Mouse (Mus musculus): ENCODE data around the gene Cdc73. TPM values are rescaled to one million over a fixed set of nuclear protein-coding genes. Genes with fewer than 3 reads are reported as not detected.

Gene Cdc73
- 28.0 and 29.0 TPM in 2 replicates for polyA plus RNA-seq (2015; fragmentation: Nextera tagmentation; extraction: Ambion mirVana)

DNA sequence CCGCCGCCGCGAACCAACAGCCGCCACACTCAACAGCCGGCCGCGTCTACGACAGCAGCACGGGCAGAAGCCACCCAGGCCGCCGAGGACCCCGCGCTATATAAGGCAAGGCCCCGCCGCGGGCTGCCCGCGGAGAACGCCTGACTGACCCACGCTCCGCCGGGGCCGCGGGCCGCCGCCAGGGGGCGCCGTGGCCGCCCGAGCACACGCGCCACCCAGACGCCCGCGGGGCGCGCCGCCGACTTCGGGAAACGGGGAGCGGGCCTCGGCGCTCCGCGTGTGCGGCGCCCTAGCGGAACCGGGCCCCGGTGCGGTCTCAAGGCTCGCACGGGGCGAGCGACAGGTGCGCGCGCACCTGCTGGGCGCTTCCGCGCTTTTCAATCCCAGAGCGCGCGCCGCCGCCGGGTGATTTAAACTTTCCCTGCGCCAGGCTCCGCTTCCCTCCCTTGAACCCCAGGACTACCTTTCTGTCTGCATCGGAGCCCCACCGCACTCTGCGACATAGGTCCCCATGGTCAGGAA, at the start of gene Cdc73:
Cdc73 (minus strand) TSS at position 153 of the 522 bp plus-strand sequence.
- Histone ChIP-seq H3K9me3 (no peaks in the 10 kb centered on the region), H3K4me3 (peak within 1 kb of the TSS; percentile 86), H3K27ac (peak within 1 kb of the TSS; percentile 92), H3K36me3 (peaks cover 8% of the 10 kb centered on the region), H3K9ac (peak within 1 kb of the TSS; percentile 92), H3K4me2 (peak within 1 kb of the TSS; percentile 63), H3K4me1 (peaks cover 6% of the 10 kb centered on the region), H3K27me3 (no peaks in the 10 kb centered on the region)
- under 1% methylated on average over 46 of the region's 74 CpGs for WGBS
- ATAC-seq (ENCODE audit: insufficient number of reproducible peaks, insufficient read depth, low FRiP score, low TSS enrichment, low read depth): peak; percentile 99

GRCm38 (mm10) chr1:143745871-143746270, 43.2 kb upstream of the Cdc73 start:
- ATAC-seq (ENCODE audit: insufficient number of reproducible peaks, insufficient read depth, low FRiP score, low TSS enrichment, low read depth): no peak
- 84% methylated on average over 10 of the region's 10 CpGs for WGBS

DNA sequence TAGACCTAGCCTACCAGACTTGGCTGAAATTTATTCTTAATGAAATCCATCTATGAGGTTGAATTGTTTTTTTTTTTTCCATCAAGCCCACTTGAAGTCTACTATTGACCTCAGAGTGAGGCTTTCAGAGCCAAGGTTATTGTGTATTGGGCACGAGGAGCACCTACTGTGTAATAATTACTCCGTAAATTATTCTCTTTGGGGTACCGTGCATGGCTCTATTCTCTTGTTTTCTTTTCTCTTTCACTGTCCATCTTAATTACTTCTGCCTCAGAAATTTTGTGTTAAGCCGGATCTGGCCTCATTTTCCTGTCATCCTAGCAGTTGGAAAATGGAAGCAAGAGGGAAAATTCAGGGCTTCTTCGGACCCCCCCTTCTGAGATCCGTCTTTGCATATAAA, 39.5 kb upstream of the Cdc73 start:
- no peak for ATAC-seq (ENCODE audit: insufficient number of reproducible peaks, insufficient read depth, low FRiP score, low TSS enrichment, low read depth)
- Histone ChIP-seq H3K27me3 (no peaks in the 10 kb centered on the region), H3K9ac (no peak overlapping the region), H3K4me2 (no peak overlapping the region), H3K4me1 (peaks cover 5% of the 10 kb centered on the region; the same call in 1 of the 2 replicates), H3K9me3 (no peaks in the 10 kb centered on the region), H3K36me3 (peaks cover 36% of the 10 kb centered on the region), H3K27ac (no peak overlapping the region), H3K4me3 (no peak overlapping the region)
- 80% methylated on average over 6 of the region's 6 CpGs for WGBS

More at GRCm38 (mm10) chr1:143745871-143746270, 43.2 kb upstream of the Cdc73 start:
- Histone ChIP-seq H3K27me3 (no peaks in the 10 kb centered on the region), H3K4me2 (no peak overlapping the region), H3K9ac (no peak overlapping the region), H3K9me3 (no peaks in the 10 kb centered on the region), H3K36me3 (peaks cover 49% of the 10 kb centered on the region), H3K27ac (no peak overlapping the region), H3K4me1 (no peaks in the 10 kb centered on the region), H3K4me3 (no peak overlapping the region)

GRCm38 (mm10) chr1:143741331-143741730, 38.6 kb upstream of the Cdc73 start:
- WGBS: 93% methylated on average over 5 of the region's 5 CpGs
- Histone ChIP-seq H3K4me2 (no peak overlapping the region), H3K27me3 (no peaks in the 10 kb centered on the region), H3K27ac (no peak overlapping the region), H3K36me3 (peaks cover 30% of the 10 kb centered on the region), H3K4me1 (peaks cover 5% of the 10 kb centered on the region; the same call in 1 of the 2 replicates), H3K9me3 (no peaks in the 10 kb centered on the region), H3K9ac (no peak overlapping the region), H3K4me3 (no peak overlapping the region)
- no peak for ATAC-seq (ENCODE audit: insufficient number of reproducible peaks, insufficient read depth, low FRiP score, low TSS enrichment, low read depth)

GRCm38 (mm10) chr1:143740581-143740980, 37.9 kb upstream of the Cdc73 start:
- Histone ChIP-seq H3K9ac (no peak overlapping the region), H3K36me3 (peaks cover 25% of the 10 kb centered on the region), H3K27me3 (no peaks in the 10 kb centered on the region), H3K4me1 (peaks cover 5% of the 10 kb centered on the region; the same call in 1 of the 2 replicates), H3K4me3 (no peak overlapping the region), H3K4me2 (peak overlapping the region; percentile 82), H3K9me3 (no peaks in the 10 kb centered on the region), H3K27ac (no peak overlapping the region)
- WGBS: 90% methylated on average over 10 of the region's 10 CpGs
- ATAC-seq (ENCODE audit: insufficient number of reproducible peaks, insufficient read depth, low FRiP score, low TSS enrichment, low read depth): no peak

DNA sequence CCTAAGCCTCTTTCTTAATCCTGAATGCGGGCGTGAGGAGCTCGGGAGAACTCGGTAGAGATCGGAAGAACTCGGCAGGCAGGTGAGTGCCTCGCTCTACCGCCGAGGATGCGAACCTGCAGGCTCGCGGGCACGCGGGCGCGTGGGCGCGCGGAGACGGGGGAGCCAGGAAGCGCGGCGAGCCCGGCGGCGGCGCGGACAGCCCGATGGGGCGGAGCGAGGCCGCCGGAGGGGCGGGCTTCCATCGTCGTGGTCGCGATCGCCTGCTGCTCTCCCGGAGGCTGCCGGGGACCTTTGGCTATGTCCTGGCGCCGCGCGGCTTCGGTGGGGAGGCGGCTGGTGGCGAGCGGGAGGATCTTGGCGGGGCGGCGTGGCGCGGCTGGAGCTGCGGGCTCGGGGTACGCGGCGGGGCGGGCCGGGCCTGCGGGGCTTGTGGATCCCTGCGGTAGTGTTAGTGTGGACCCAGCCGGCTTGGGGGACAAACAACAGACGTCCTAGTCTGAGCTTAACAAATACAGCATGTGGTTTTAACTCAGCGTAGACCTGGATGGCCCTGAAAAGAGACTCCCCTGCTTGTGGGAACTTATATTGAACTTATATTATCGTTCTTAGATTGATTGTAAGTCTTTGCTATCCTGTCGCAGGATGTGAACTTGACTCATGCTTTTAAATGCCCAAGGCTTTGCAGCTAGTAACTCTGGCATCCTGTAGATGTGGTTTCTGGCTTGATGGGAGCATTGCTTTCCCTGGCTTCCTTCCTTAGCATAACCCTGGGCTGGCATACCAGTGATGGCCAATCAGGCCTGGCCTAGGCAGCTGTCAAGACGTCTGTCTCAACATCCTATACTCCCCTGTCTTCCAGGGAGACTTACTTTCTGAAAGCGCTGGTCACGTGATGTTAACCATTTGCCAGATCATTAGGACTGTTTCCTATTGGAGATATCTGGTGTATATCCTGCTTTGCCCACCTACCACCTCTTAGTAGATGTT, 37.0 kb upstream of the Cdc73 start:
- H3K9me3 ChIP-seq: no peaks in the 10 kb centered on the region
- under 1% methylated on average over 60 of the region's 71 CpGs for WGBS
- peak overlapping the region; percentile 77 for H3K27ac ChIP-seq
- peak overlapping the region; percentile 80 for H3K4me3 ChIP-seq
- no peaks in the 10 kb centered on the region for H3K27me3 ChIP-seq
- peaks cover 5% of the 10 kb centered on the region; the same call in 1 of the 2 replicates for H3K4me1 ChIP-seq
- peak overlapping the region; percentile 85 for H3K9ac ChIP-seq
- peak overlapping the region; percentile 82 for H3K4me2 ChIP-seq
- peaks cover 17% of the 10 kb centered on the region for H3K36me3 ChIP-seq
- ATAC-seq (ENCODE audit: insufficient number of reproducible peaks, insufficient read depth, low FRiP score, low TSS enrichment, low read depth): peak; percentile 85

- Histone ChIP-seq H3K4me2 (peak overlapping the region; percentile 82), H3K4me1 (peaks cover 5% of the 10 kb centered on the region; the same call in 1 of the 2 replicates), H3K4me3 (peak overlapping the region; percentile 80), H3K27me3 (no peaks in the 10 kb centered on the region), H3K9ac (peak overlapping the region; percentile 85), H3K36me3 (peaks cover 13% of the 10 kb centered on the region), H3K9me3 (no peaks in the 10 kb centered on the region), H3K27ac (no peak overlapping the region)
- 24% methylated on average over 11 of the region's 11 CpGs for WGBS
- ATAC-seq (ENCODE audit: insufficient number of reproducible peaks, insufficient read depth, low FRiP score, low TSS enrichment, low read depth): no peak
Observed at GRCm38 (mm10) chr1:143738811-143739210, 36.1 kb upstream of the Cdc73 start.

DNA sequence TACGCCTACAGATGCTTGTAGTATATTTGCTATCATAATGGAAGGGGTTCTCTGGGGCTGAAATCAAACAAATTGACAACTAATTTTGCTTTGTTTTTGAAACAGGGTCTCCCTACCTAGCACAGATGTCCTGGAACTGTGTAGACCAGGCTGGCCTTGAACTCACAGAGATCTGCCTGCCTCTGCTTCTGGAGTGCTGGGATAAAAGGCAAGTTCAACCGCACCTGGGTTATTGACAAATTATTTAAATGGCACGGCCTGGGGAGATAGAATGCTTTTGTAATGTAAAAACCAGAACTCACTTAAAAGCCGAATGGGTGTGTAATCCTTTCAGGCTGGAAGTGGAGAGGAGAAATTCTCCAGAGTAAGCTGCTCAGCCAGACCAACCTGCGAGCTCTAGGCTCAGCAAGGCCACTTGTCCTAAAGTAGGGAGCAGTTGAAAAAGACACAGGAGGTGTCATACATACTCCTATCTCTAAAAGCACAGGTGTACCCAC, 31.3 kb upstream of the Cdc73 start:
- Histone ChIP-seq H3K9ac (no peak overlapping the region), H3K36me3 (no peaks in the 10 kb centered on the region), H3K4me2 (no peak overlapping the region), H3K9me3 (no peaks in the 10 kb centered on the region), H3K4me3 (no peak overlapping the region), H3K4me1 (no peaks in the 10 kb centered on the region), H3K27me3 (no peaks in the 10 kb centered on the region), H3K27ac (no peak overlapping the region)
- ATAC-seq (ENCODE audit: insufficient number of reproducible peaks, insufficient read depth, low FRiP score, low TSS enrichment, low read depth): no peak
- 74% methylated on average over 5 of the region's 5 CpGs for WGBS

DNA sequence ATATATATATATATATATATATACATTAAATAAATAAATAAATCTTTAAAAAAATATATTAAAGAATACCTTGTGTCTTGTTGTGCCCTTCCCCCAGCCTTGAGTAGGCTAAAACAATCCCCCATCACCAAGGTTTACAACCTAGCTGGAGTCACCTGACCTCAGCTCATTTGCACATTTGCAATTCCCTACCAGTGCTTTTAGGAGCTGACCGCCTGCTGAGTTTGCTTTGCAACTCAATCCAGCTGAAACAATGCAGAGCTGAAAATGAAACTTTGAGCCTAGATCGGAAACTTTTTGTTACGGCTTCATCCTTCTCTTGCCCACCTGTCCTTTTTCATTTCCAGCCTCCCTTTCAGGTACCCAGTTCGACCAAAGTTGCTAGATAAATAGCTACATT, 29.0 kb upstream of the Cdc73 start:
- no peak overlapping the region for H3K9ac ChIP-seq
- no peak overlapping the region for H3K4me2 ChIP-seq
- no peaks in the 10 kb centered on the region for H3K9me3 ChIP-seq
- 50% methylated on average over 4 of the region's 4 CpGs for WGBS
- H3K27ac ChIP-seq: no peak overlapping the region
- no peak overlapping the region for H3K4me3 ChIP-seq
- no peaks in the 10 kb centered on the region for H3K27me3 ChIP-seq
- ATAC-seq (ENCODE audit: insufficient number of reproducible peaks, insufficient read depth, low FRiP score, low TSS enrichment, low read depth): no peak
- no peaks in the 10 kb centered on the region for H3K36me3 ChIP-seq
- H3K4me1 ChIP-seq: no peaks in the 10 kb centered on the region

DNA sequence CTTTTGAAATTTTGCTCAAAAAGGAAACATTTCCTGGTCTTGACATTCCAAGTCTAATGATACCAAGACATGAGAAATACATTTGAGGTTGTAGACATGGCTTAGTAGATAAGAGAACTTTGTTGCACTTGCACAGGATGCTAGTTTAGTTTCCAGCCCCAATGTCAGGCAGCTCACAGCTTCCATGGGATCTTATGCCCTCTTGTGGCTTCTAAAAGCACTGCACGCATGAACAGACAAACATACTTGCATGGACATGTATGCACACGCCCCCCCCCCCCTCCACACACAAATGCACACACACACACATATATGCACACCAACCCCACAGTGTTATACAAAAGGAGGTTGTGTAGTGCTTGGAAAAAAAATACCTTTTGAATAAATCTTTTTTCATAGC, 28.2 kb upstream of the Cdc73 start:
- Histone ChIP-seq H3K27me3 (no peaks in the 10 kb centered on the region), H3K9me3 (no peaks in the 10 kb centered on the region), H3K4me2 (no peak overlapping the region), H3K9ac (no peak overlapping the region), H3K4me3 (no peak overlapping the region), H3K36me3 (no peaks in the 10 kb centered on the region), H3K4me1 (no peaks in the 10 kb centered on the region), H3K27ac (no peak overlapping the region)
- ATAC-seq (ENCODE audit: insufficient number of reproducible peaks, insufficient read depth, low FRiP score, low TSS enrichment, low read depth): no peak
- 78% methylated on average over 2 of the region's 2 CpGs for WGBS

- Histone ChIP-seq H3K9me3 (no peaks in the 10 kb centered on the region), H3K4me1 (no peaks in the 10 kb centered on the region), H3K9ac (no peak overlapping the region), H3K4me2 (no peak overlapping the region), H3K27ac (no peak overlapping the region), H3K4me3 (no peak overlapping the region), H3K27me3 (no peaks in the 10 kb centered on the region), H3K36me3 (no peaks in the 10 kb centered on the region)
- ATAC-seq (ENCODE audit: insufficient number of reproducible peaks, insufficient read depth, low FRiP score, low TSS enrichment, low read depth): no peak
- WGBS: 52% methylated on average over 9 of the region's 9 CpGs
Observed at GRCm38 (mm10) chr1:143727701-143728445, 25.2 kb upstream of the Cdc73 start.

Data from embryonic facial prominence, embryonic 13.5 days (tissue).